Mouse (Mus musculus): ENCODE results near the gene Nptx2. TPM values are rescaled to one million over a fixed set of nuclear protein-coding genes. Genes with fewer than 3 reads are reported as not detected.

Nptx2 gene
- total and polyA plus RNA-seq, 3 experiments: not detected

GRCm38 (mm10) chr5:144542711-144543308, 2.9 kb upstream of the Nptx2 start:
- DNase-seq (ENCODE audit: low spot score) (no peak), ATAC-seq (ENCODE audit: extremely low read depth, insufficient number of reproducible peaks, low FRiP score, poor library complexity, severe bottlenecking) (no peak)
- TF ChIP-seq GATA2 (IDR thresholded peaks at IDR 0.05; ENCODE audit: borderline replicate concordance, low read depth, low read length): no peak
- no peak for TF ChIP-seq TAL1 (conservative IDR thresholded peaks at IDR 0.05; ENCODE audit: low read depth, low read length)
- no peak for TF ChIP-seq CTCF (IDR thresholded peaks at IDR 0.05; ENCODE audit: low read depth, low read length)
- TF ChIP-seq GATA1 (IDR thresholded peaks at IDR 0.05; ENCODE audit: borderline replicate concordance, low read length): no peak
- TF ChIP-seq POLR2AphosphoS5 (IDR thresholded peaks at IDR 0.05; ENCODE audit: insufficient replicate concordance, low read depth, low read length): no peak
- Histone ChIP-seq H3K9me3 (replicated peaks) (peaks cover 56% of the 10 kb centered on the region), H3K4me1 (ENCODE audit: insufficient read depth, low read depth, low read length) (no peaks in the 10 kb centered on the region), H3K36me3 (replicated peaks) (no peaks in the 10 kb centered on the region), H3K27me3 (ENCODE audit: insufficient read depth, low read length) (no peaks in the 10 kb centered on the region), H3K4me3 (ENCODE audit: low read depth, low read length) (no peak overlapping the region)

DNA sequence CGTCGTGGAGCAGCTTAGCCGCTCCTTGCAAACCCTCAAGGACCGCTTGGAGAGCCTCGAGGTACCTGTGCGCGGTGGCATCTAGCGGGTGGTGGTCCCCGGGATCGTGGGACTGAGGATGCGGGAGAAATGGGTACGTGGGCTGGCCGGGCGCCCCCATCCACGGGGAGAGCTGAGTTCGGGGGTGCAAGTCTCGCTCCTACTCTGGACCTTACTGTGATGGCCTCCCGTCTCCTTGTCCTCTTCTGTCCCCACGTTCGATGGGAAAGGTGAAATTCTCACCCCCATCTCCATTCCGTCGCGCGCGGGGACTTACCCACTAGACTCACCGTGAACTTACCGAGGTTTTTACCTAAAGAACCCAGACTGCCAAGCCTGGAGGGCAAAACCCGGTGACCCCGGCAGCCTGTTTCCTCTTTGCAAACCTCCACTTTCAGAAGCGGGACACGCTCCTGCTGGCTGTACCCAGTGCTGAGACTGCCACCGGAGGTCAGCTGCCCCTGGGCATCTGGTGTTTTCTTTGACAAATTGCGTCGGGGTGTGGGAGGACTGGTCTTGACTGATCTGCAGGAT, 807 bp downstream of the Nptx2 start:
- Histone ChIP-seq H3K4me3 (ENCODE audit: low read depth, low read length) (peak overlapping the region; percentile 30; the same call in 1 of the 2 replicates), H3K36me3 (replicated peaks) (no peaks in the 10 kb centered on the region), H3K27me3 (ENCODE audit: insufficient read depth, low read length) (no peaks in the 10 kb centered on the region), H3K4me1 (ENCODE audit: insufficient read depth, low read depth, low read length) (no peaks in the 10 kb centered on the region), H3K9me3 (replicated peaks) (peaks cover 65% of the 10 kb centered on the region)
- ATAC-seq (ENCODE audit: extremely low read depth, insufficient number of reproducible peaks, low FRiP score, poor library complexity, severe bottlenecking) (no peak), DNase-seq (ENCODE audit: low spot score) (no peak)
- TF ChIP-seq GATA1 (IDR thresholded peaks at IDR 0.05; ENCODE audit: borderline replicate concordance, low read length) (no peak), TAL1 (conservative IDR thresholded peaks at IDR 0.05; ENCODE audit: low read depth, low read length) (no peak), POLR2AphosphoS5 (IDR thresholded peaks at IDR 0.05; ENCODE audit: insufficient replicate concordance, low read depth, low read length) (no peak)

GRCm38 (mm10) chr5:144547333-144547878, 1.7 kb downstream of the Nptx2 start:
- TF ChIP-seq CTCF (IDR thresholded peaks at IDR 0.05; ENCODE audit: low read depth, low read length) (no peak), GATA1 (IDR thresholded peaks at IDR 0.05; ENCODE audit: borderline replicate concordance, low read length) (no peak), GATA2 (IDR thresholded peaks at IDR 0.05; ENCODE audit: borderline replicate concordance, low read depth, low read length) (no peak), POLR2AphosphoS5 (IDR thresholded peaks at IDR 0.05; ENCODE audit: insufficient replicate concordance, low read depth, low read length) (no peak), TAL1 (conservative IDR thresholded peaks at IDR 0.05; ENCODE audit: low read depth, low read length) (no peak)

DNA sequence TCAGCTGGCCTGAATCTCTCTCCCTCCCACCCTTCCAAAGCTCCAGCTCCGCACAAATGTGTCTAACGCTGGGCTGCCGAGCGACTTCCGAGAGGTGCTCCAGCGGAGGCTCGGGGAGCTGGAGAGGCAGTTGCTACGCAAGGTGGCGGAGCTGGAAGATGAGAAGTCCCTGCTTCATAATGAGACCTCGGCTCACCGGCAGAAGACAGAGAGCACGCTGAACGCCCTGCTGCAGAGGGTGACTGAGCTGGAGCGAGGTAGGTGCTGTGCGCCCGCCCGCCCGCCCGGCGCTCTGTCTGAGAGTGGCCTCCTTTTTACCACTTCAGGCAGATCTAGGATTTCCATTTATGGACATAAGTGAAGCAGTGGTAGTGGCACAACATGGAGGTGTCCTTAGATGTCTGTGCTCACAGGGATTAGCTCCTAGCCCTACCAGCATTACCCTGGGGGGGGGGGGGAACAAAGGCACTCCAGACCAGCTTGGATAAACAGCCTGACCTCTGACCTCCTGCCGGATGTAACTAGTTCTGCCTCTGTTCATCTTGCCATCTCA, 2.5 kb downstream of the Nptx2 start:
- H3K4me1 ChIP-seq (ENCODE audit: insufficient read depth, low read depth, low read length): no peaks in the 10 kb centered on the region
- no peak overlapping the region for H3K4me3 ChIP-seq (ENCODE audit: low read depth, low read length)
- H3K27me3 ChIP-seq (ENCODE audit: insufficient read depth, low read length): no peaks in the 10 kb centered on the region
- TF ChIP-seq GATA1 (IDR thresholded peaks at IDR 0.05; ENCODE audit: borderline replicate concordance, low read length) (no peak), CTCF (IDR thresholded peaks at IDR 0.05; ENCODE audit: low read depth, low read length) (no peak), POLR2AphosphoS5 (IDR thresholded peaks at IDR 0.05; ENCODE audit: insufficient replicate concordance, low read depth, low read length) (no peak), GATA2 (IDR thresholded peaks at IDR 0.05; ENCODE audit: borderline replicate concordance, low read depth, low read length) (no peak), TAL1 (conservative IDR thresholded peaks at IDR 0.05; ENCODE audit: low read depth, low read length) (no peak)
- H3K36me3 ChIP-seq (replicated peaks): no peaks in the 10 kb centered on the region
- DNase-seq (ENCODE audit: low spot score): no peak
- peaks cover 68% of the 10 kb centered on the region for H3K9me3 ChIP-seq (replicated peaks)
- ATAC-seq (ENCODE audit: extremely low read depth, insufficient number of reproducible peaks, low FRiP score, poor library complexity, severe bottlenecking): no peak

More at GRCm38 (mm10) chr5:144547333-144547878, 1.7 kb downstream of the Nptx2 start:
- Histone ChIP-seq H3K4me3 (ENCODE audit: low read depth, low read length) (no peak overlapping the region), H3K9me3 (replicated peaks) (peaks cover 70% of the 10 kb centered on the region), H3K4me1 (ENCODE audit: insufficient read depth, low read depth, low read length) (no peaks in the 10 kb centered on the region), H3K27me3 (ENCODE audit: insufficient read depth, low read length) (no peaks in the 10 kb centered on the region), H3K36me3 (replicated peaks) (no peaks in the 10 kb centered on the region)
- ATAC-seq (ENCODE audit: extremely low read depth, insufficient number of reproducible peaks, low FRiP score, poor library complexity, severe bottlenecking): no peak
- DNase-seq (ENCODE audit: low spot score): no peak

DNA sequence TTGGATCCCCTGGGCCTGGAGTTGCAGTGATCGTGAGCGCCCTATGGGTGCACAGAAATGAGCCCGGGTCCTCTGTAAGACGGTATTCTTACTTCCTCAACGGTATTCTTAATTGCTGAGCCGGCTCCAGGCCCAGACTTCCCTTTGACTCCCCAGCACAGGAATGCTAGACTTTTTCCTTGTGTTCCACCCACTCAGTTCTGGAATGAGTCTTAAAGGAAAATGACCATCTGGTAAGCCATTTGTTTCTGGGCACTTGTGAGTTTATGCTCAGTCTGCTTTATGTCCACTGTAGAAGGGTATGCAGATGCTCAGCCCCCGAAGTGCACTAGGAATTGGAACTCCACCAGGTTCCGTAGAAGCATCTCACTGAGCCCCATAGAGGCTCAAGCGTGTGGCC, 4.3 kb downstream of the Nptx2 start:
- H3K27me3 ChIP-seq (ENCODE audit: insufficient read depth, low read length): no peaks in the 10 kb centered on the region
- H3K36me3 ChIP-seq (replicated peaks): no peaks in the 10 kb centered on the region
- H3K4me1 ChIP-seq (ENCODE audit: insufficient read depth, low read depth, low read length): no peaks in the 10 kb centered on the region
- DNase-seq (ENCODE audit: low spot score) (no peak), ATAC-seq (ENCODE audit: extremely low read depth, insufficient number of reproducible peaks, low FRiP score, poor library complexity, severe bottlenecking) (no peak)
- TF ChIP-seq GATA2 (IDR thresholded peaks at IDR 0.05; ENCODE audit: borderline replicate concordance, low read depth, low read length) (no peak), TAL1 (conservative IDR thresholded peaks at IDR 0.05; ENCODE audit: low read depth, low read length) (no peak), GATA1 (IDR thresholded peaks at IDR 0.05; ENCODE audit: borderline replicate concordance, low read length) (no peak), POLR2AphosphoS5 (IDR thresholded peaks at IDR 0.05; ENCODE audit: insufficient replicate concordance, low read depth, low read length) (no peak), CTCF (IDR thresholded peaks at IDR 0.05; ENCODE audit: low read depth, low read length) (no peak)
- H3K9me3 ChIP-seq (replicated peaks): peaks cover 79% of the 10 kb centered on the region
- H3K4me3 ChIP-seq (ENCODE audit: low read depth, low read length): no peak overlapping the region

- no peak for ATAC-seq (ENCODE audit: extremely low read depth, insufficient number of reproducible peaks, low FRiP score, poor library complexity, severe bottlenecking)
- DNase-seq (ENCODE audit: low spot score): no peak
- no peaks in the 10 kb centered on the region for H3K27me3 ChIP-seq (ENCODE audit: insufficient read depth, low read length)
Measured at GRCm38 (mm10) chr5:144550622-144551137, 5.0 kb downstream of the Nptx2 start.

More at GRCm38 (mm10) chr5:144550622-144551137, 5.0 kb downstream of the Nptx2 start:
- H3K9me3 ChIP-seq (replicated peaks): peaks cover 79% of the 10 kb centered on the region
- H3K36me3 ChIP-seq (replicated peaks): no peaks in the 10 kb centered on the region
- H3K4me1 ChIP-seq (ENCODE audit: insufficient read depth, low read depth, low read length): no peaks in the 10 kb centered on the region
- H3K4me3 ChIP-seq (ENCODE audit: low read depth, low read length): no peak overlapping the region
- no peak for TF ChIP-seq CTCF (IDR thresholded peaks at IDR 0.05; ENCODE audit: low read depth, low read length)
- TF ChIP-seq GATA1 (IDR thresholded peaks at IDR 0.05; ENCODE audit: borderline replicate concordance, low read length): no peak
- TF ChIP-seq POLR2AphosphoS5 (IDR thresholded peaks at IDR 0.05; ENCODE audit: insufficient replicate concordance, low read depth, low read length): no peak
- no peak for TF ChIP-seq TAL1 (conservative IDR thresholded peaks at IDR 0.05; ENCODE audit: low read depth, low read length)
- no peak for TF ChIP-seq GATA2 (IDR thresholded peaks at IDR 0.05; ENCODE audit: borderline replicate concordance, low read depth, low read length)
